Mouse (Mus musculus) adipose tissue, adult 10 weeks (tissue): Measurements from ENCODE around the gene Gm21863. TPM values are rescaled to one million over a fixed set of nuclear protein-coding genes. Genes with fewer than 3 reads are reported as not detected.

ENCODE experiments used
- polyA plus RNA-seq: library from polyadenylated mRNA; stranded (reverse); fragments of 350-450 nt; fragmentation: Illumina TruSeq; extraction: RNeasy Lipid Tissue Mini Kit (QIAGEN cat#74804); gene quantifications from one replicate; pipeline ENCODE4 v1.2.3, GENCODE M21; 2014; ENCODE audit warnings: low read depth, low replicate concordance

The Gm21863 gene
- not detected for polyA plus RNA-seq

GRCm38 (mm10) chr12:19953869-19954555 lies at the start of gene Gm21863:
Gene Gm21863 (plus strand): TSS chr12:19954505.

